Mouse (Mus musculus) limb, embryonic 14.5 days (tissue): ENCODE measurements around the gene Insc. TPM values are rescaled to one million over a fixed set of nuclear protein-coding genes. Genes with fewer than 3 reads are reported as not detected.

Experiments used
- ATAC-seq: fragments of 200-750 bp; cut with Nextera tagmentation; 2 replicates; pipeline ENCODE4 v1.8.0; 2017; ENCODE audit warnings: low read depth, moderate number of reproducible peaks, moderate TSS enrichment; ENCODE audit not compliant: low FRiP score
- DNase-seq: peaks from one replicate; pipeline ENCODE4 v3.0.0-alpha.2; 2015; ENCODE audit warnings: low spot score
- H3K27ac ChIP-seq: fragments of 300-500 bp; sonication (generic); replicated peaks from 2 replicates; pipeline ENCODE4 v1.5.1; 2014; ENCODE audit warnings: low read depth, mild to moderate bottlenecking, low read length, moderate library complexity, mixed read lengths
- H3K27me3 ChIP-seq: fragments of 300-500 bp; sonication (generic); 2 replicates; pipeline ENCODE4 v1.6.1; 2014; ENCODE audit warnings: low read length, mixed read lengths; ENCODE audit not compliant: control insufficient read depth, insufficient read depth
- H3K36me3 ChIP-seq: fragments of 300-500 bp; sonication (generic); 2 replicates; pipeline ENCODE4 v1.6.1; 2014; ENCODE audit warnings: mild to moderate bottlenecking, low read length, moderate library complexity, mixed read lengths; ENCODE audit not compliant: control insufficient read depth, insufficient read depth
- H3K4me1 ChIP-seq: fragments of 300-500 bp; sonication (generic); 2 replicates; pipeline ENCODE4 v1.6.1; 2014; ENCODE audit warnings: antibody characterized with exemption, low read length, mixed read lengths; ENCODE audit not compliant: control insufficient read depth, insufficient read depth
- H3K4me2 ChIP-seq: fragments of 300-500 bp; sonication (generic); replicated peaks from 2 replicates; pipeline ENCODE4 v1.6.1; 2014; ENCODE audit warnings: low read depth, mild to moderate bottlenecking, low read length, moderate library complexity; ENCODE audit not compliant: severe bottlenecking
- H3K4me3 ChIP-seq: fragments of 300-500 bp; sonication (generic); replicated peaks from 2 replicates; pipeline ENCODE4 v1.5.1; 2014; ENCODE audit warnings: low read length
- H3K9ac ChIP-seq: fragments of 300-500 bp; sonication (generic); 2 replicates; pipeline ENCODE4 v1.6.1; 2014; ENCODE audit warnings: mild to moderate bottlenecking, low read depth, low read length, moderate library complexity; ENCODE audit not compliant: severe bottlenecking
- H3K9me3 ChIP-seq: fragments of 300-500 bp; sonication (generic); 2 replicates; pipeline ENCODE4 v1.6.1; 2016; ENCODE audit warnings: low read length; ENCODE audit not compliant: control insufficient read depth
- POLR2A ChIP-seq: fragments of 200-500 bp; IDR thresholded peaks from 2 replicates; pipeline ENCODE4 v1.8.0; 2012; ENCODE audit warnings: inconsistent platforms, mild to moderate bottlenecking, moderate library complexity, borderline replicate concordance; ENCODE audit not compliant: insufficient read depth, insufficient read length; ENCODE audit errors: extremely low read depth
- WGBS: fragments of 180-500 bp; shearing (Covaris S2); extraction: QIAGEN DNeasy Blood & Tissue Kit; methylation state at CpG from one replicate; pipeline ENCODE4 v1.1.7; 2014; 5-methylcytosine and 5-hydroxymethylcytosine counted together
- polyA plus RNA-seq, 2 experiments: library from polyadenylated mRNA; depleted of rRNA in 1 of 2; stranded (reverse) in 1 of 2; unstranded in 1 of 2; fragments of >200 nt; fragmentation: Nextera tagmentation in 1 of 2; extraction: Ambion mirVana in 1 of 2; gene quantifications; 2 replicates each; pipeline versions ENCODE4 v1.2.1 to v1.2.3; 2012 to 2014

Insc gene
- polyA plus RNA-seq, 2 experiments, result 4.8 to 6.3 TPM

GRCm38 (mm10) chr7:114792026-114792425 is 48.5 kb downstream of the Insc start:
- H3K4me1 ChIP-seq, result no peaks in the 10 kb centered on the region
- no peak overlapping the region for H3K27ac ChIP-seq
- DNase-seq, result no peak
- H3K4me2 ChIP-seq, result no peak overlapping the region
- H3K9me3 ChIP-seq, result no peaks in the 10 kb centered on the region
- 75% methylated on average over 6 of the region's 6 CpGs for whole genome bisulfite sequencing
- ATAC-seq, result no peak
- no peaks in the 10 kb centered on the region for H3K27me3 ChIP-seq
- no peaks in the 10 kb centered on the region for H3K36me3 ChIP-seq
- no peak overlapping the region for H3K9ac ChIP-seq
- H3K4me3 ChIP-seq, result no peak overlapping the region
- TF ChIP-seq POLR2A, result no peak

- TF ChIP-seq POLR2A, result no peak
- ATAC-seq (no peak), DNase-seq (no peak)
- Histone ChIP-seq H3K27ac (no peak overlapping the region), H3K4me2 (no peak overlapping the region), H3K9ac (no peak overlapping the region), H3K27me3 (no peaks in the 10 kb centered on the region), H3K4me3 (no peak overlapping the region), H3K4me1 (no peaks in the 10 kb centered on the region), H3K36me3 (no peaks in the 10 kb centered on the region), H3K9me3 (no peaks in the 10 kb centered on the region)
- WGBS, result 34% methylated on average over 2 of the region's 2 CpGs
Measured at GRCm38 (mm10) chr7:114794400-114794799, 50.9 kb downstream of the Insc start.

- H3K4me3 ChIP-seq, result no peak overlapping the region
- ATAC-seq, result no peak
Measured at GRCm38 (mm10) chr7:114802576-114802975, 59.1 kb downstream of the Insc start.

GRCm38 (mm10) chr7:114805311-114805710 is 61.8 kb downstream of the Insc start:
- no peak overlapping the region for H3K27ac ChIP-seq
- no peak overlapping the region for H3K4me2 ChIP-seq
- H3K9me3 ChIP-seq, result no peaks in the 10 kb centered on the region
- ATAC-seq (no peak), DNase-seq (no peak)
- no peak overlapping the region for H3K9ac ChIP-seq
- no peak for TF ChIP-seq POLR2A
- H3K4me3 ChIP-seq, result no peak overlapping the region
- 75% methylated on average over 2 of the region's 2 CpGs for WGBS
- no peaks in the 10 kb centered on the region for H3K4me1 ChIP-seq
- H3K27me3 ChIP-seq, result no peaks in the 10 kb centered on the region
- H3K36me3 ChIP-seq, result no peaks in the 10 kb centered on the region

More at GRCm38 (mm10) chr7:114802576-114802975, 59.1 kb downstream of the Insc start:
- H3K27ac ChIP-seq, result no peak overlapping the region
- no peak for TF ChIP-seq POLR2A
- WGBS, result 69% methylated on average over 8 of the region's 8 CpGs
- no peak for DNase-seq
- no peak overlapping the region for H3K9ac ChIP-seq
- no peaks in the 10 kb centered on the region for H3K27me3 ChIP-seq
- H3K4me2 ChIP-seq, result no peak overlapping the region
- no peaks in the 10 kb centered on the region for H3K9me3 ChIP-seq
- no peaks in the 10 kb centered on the region for H3K4me1 ChIP-seq
- H3K36me3 ChIP-seq, result no peaks in the 10 kb centered on the region

- no peak overlapping the region for H3K27ac ChIP-seq
- 62% methylated on average over 5 of the region's 5 CpGs for WGBS
- DNase-seq (peak; percentile 21), ATAC-seq (0 out of 2 replicates have a peak, but pooled peaks have one; percentile 34)
- no peaks in the 10 kb centered on the region for H3K36me3 ChIP-seq
- no peaks in the 10 kb centered on the region for H3K4me1 ChIP-seq
- H3K9me3 ChIP-seq, result no peaks in the 10 kb centered on the region
- no peak overlapping the region for H3K9ac ChIP-seq
- no peak for TF ChIP-seq POLR2A
- no peak overlapping the region for H3K4me2 ChIP-seq
- H3K4me3 ChIP-seq, result no peak overlapping the region
- no peaks in the 10 kb centered on the region for H3K27me3 ChIP-seq
Measured at GRCm38 (mm10) chr7:114807343-114807742, 63.8 kb downstream of the Insc start.

GRCm38 (mm10) chr7:114808341-114808740 is 64.8 kb downstream of the Insc start:
- Histone ChIP-seq H3K27ac (no peak overlapping the region), H3K9me3 (no peaks in the 10 kb centered on the region), H3K4me2 (no peak overlapping the region), H3K27me3 (no peaks in the 10 kb centered on the region), H3K4me3 (no peak overlapping the region), H3K36me3 (no peaks in the 10 kb centered on the region), H3K9ac (no peak overlapping the region), H3K4me1 (no peaks in the 10 kb centered on the region)
- ATAC-seq, result no peak
- 88% methylated on average over 3 of the region's 3 CpGs for WGBS
- TF ChIP-seq POLR2A, result no peak
- no peak for DNase-seq
